Mouse (Mus musculus) testis, adult 2 months (tissue): ENCODE measurements at regions not wholly inside any gene's neighbourhood (a gene's known extent, or its start where the extent isn't known, plus 50 kb on each side); places are given as distances from the start of the nearest gene placed in this dataset.

Experiments
- CTCF ChIP-seq: fragments of 200-500 bp; IDR thresholded peaks from 2 replicates; pipeline ENCODE4 v1.5.1; 2012; ENCODE audit warnings: low read depth, mild to moderate bottlenecking, inconsistent platforms, low read length, moderate library complexity; ENCODE audit not compliant: control insufficient read depth, insufficient read depth, insufficient replicate concordance
- POLR2A ChIP-seq: fragments of 200-500 bp; IDR thresholded peaks from 2 replicates; pipeline ENCODE4 v1.6.1; 2012; ENCODE audit warnings: low read depth, mild to moderate bottlenecking, inconsistent platforms, low read length, moderate library complexity; ENCODE audit not compliant: control insufficient read depth

DNA sequence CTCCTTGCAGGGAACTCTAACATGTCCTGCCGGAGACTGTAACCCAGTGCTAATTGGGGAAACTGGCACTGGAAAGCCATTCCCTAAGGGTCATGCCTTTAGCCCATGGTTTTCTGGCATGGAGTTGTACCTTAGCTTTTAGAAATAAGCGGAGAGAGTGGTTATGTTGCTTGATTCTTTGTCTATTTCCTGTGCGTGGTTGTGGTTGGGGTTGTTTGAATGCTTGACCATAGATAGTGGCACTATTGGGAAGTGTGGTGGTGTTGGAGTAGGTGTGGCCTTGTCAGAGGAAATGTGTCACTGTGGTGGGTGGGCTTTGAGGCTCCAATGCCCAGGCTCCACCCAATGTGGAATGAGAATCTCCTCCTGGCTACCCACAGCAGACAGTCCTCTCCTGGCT, 289.2 kb upstream of the Chd6 start:
- no peak for TF ChIP-seq POLR2A
- TF ChIP-seq CTCF = no peak
